Comparison of ENCODE assay signal across 28 mouse cellular contexts in the genomic region with DNA sequence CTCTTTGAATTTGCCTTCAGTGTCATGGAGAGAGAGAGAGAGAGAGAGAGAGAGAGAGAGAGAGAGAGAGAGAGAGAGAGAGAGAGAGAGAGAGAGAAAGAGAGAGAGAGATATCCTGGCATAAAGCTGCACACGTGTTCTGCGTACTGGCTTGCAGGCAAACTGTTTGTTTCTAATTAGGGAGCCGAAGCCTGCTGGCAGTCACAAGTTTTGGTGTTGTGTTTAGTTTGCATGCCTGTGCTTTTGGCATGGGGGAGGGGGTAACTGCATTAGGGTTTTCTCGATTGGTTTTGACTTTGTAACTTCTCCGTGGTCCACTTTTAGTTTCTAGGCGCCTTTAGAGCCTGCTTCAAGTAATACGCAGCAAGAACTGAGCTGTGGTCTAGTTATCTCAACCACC. TPM values are rescaled to one million over a fixed set of nuclear protein-coding genes. Genes with fewer than 3 reads are reported as not detected.
A peak's percentile ranks its signal among the peaks of the same experiment; 100 is the strongest.
DNase-seq lines count a peak whose midpoint lies in the region; TF ChIP-seq lines count a peak whose summit lies in the region.
"Had no signal": no experiment of that assay in that cellular context is flagged by ENCODE, and none has a peak within 500 bp of the region (broad histone marks: within the 10 kb centered on the region; RNA-seq: fewer than 3 reads in every experiment).

No protein-coding gene starts in this region.

- H3K27ac ChIP-seq in layer of hippocampus, adult 2 months: peak overlapping the region; percentile 91
- no peak overlapping the region for H3K27ac ChIP-seq in left cerebral cortex, adult 2 months
- H3K27ac ChIP-seq: embryonic facial prominence, embryonic 10.5 days; embryonic facial prominence, embryonic 13.5 days; forebrain, embryonic 12.5 days; gastrocnemius, adult 2 months; heart, adult 2 months; heart, embryonic 10.5 days; heart, embryonic 13.5 days; hindbrain, embryonic 12.5 days; intestine, embryonic 15.5 days had no signal

- H3K4me3 ChIP-seq in layer of hippocampus, adult 2 months: peak overlapping the region; percentile 46
- no peak overlapping the region for H3K4me3 ChIP-seq in left cerebral cortex, adult 2 months
- H3K4me3 ChIP-seq: embryonic facial prominence, embryonic 10.5 days; embryonic facial prominence, embryonic 13.5 days; erythroblast, embryonic 14.5 days; forebrain, embryonic 12.5 days; gastrocnemius, adult 2 months; heart, adult 2 months; heart, embryonic 10.5 days; heart, embryonic 13.5 days; hindbrain, embryonic 12.5 days; intestine, embryonic 15.5 days had no signal

- DNase-seq in heart, adult 18-20 months: peak; percentile 9 to 13
- no peak for DNase-seq in heart, postnatal 10 days
- DNase-seq in brain, adult 2 months (ENCODE audit: low read depth, low spot score): peak; percentile 51
- DNase-seq in layer of hippocampus, adult 2 months (ENCODE audit: low spot score in 2 of 2): peak; percentile 26 to 34
- DNase-seq in layer of hippocampus, postnatal 14 days (ENCODE audit: low spot score in 2 of 2): peak; percentile 22 to 56
- DNase-seq in left cerebral cortex, adult 2 months (ENCODE audit: extremely low spot score in 1 of 2, low spot score in 2 of 2): no peak
- DNase-seq in adrenal gland, postnatal 10 days: no peak
- no peak for DNase-seq in spleen, adult 18-20 months
- DNase-seq: adrenal gland, postnatal 14 days; B cell, adult 2 months; cerebellum, adult 11-12 months; cerebellum, adult 8-10 months; cerebellum, postnatal 36 days; embryo, embryonic 11 days; gastrocnemius, adult 2 months; gastrocnemius, postnatal 14 days; heart, adult 2 months had no signal

- TF ChIP-seq CTCF in layer of hippocampus, adult 2 months (conservative IDR thresholded peaks at IDR 0.05): no peak
- no peak for TF ChIP-seq CTCF in left cerebral cortex, adult 2 months (IDR thresholded peaks at IDR 0.05)

- intact Hi-C loops in heart, postnatal 10 days (cut with DNase I): no loop called here
- intact Hi-C loops in left cerebral cortex, adult 2 months (cut with DNase I): loop anchor here (2.0 to 5.0 kb wide), 2 partner anchors 110 to 810 kb away; no protein-coding TSS in a partner anchor

RNA-seq across cellular contexts. Expression of gene Cpne4, which starts 20.0 kb away (rescaled TPM):
- 1 to 10 TPM in 1 of 2 experiments, under 1 TPM in 1; 0.41 to 1.2 TPM for total RNA-seq in heart, adult 18-20 months (2021)
- not detected for total RNA-seq in heart, postnatal 10 days (2021)
- 100 to 1,000 TPM; 148 to 152 TPM for total RNA-seq in layer of hippocampus, adult 2 months (2021)
- 100 to 1,000 TPM; 115 to 142 TPM for total RNA-seq in layer of hippocampus, postnatal 14 days (2021)
- 10 to 100 TPM; 72.3 to 73.6 TPM for total RNA-seq in left cerebral cortex, adult 2 months (2021)
- total RNA-seq in adrenal gland, postnatal 10 days (2021): under 1 TPM; 0.15 to 0.36 TPM
- total RNA-seq: CH12.LX; G1E; gastrocnemius, adult 2 months; gastrocnemius, postnatal 14 days; hematopoietic stem cell, adult 5-6 weeks had no signal

Comparison
In these comparisons a context has a peak if more than half of its experiments do, and no peak if none do; other contexts are left out.
1. DNase-seq: peak in heart, adult 18-20 months (2 of 2), brain, adult 2 months (single experiment), layer of hippocampus, adult 2 months (2 of 2) and layer of hippocampus, postnatal 14 days (2 of 2); none in heart, postnatal 10 days (0 of 2), left cerebral cortex, adult 2 months (0 of 2), adrenal gland, postnatal 10 days (single experiment) and spleen, adult 18-20 months (0 of 2).
2. RNA of gene Cpne4, which starts 20.0 kb away (total RNA-seq): 148 to 152 TPM in layer of hippocampus, adult 2 months, 115 to 142 TPM in layer of hippocampus, postnatal 14 days and 72.3 to 73.6 TPM in left cerebral cortex, adult 2 months; 0.41 to 1.2 TPM in heart, adult 18-20 months, 0.15 to 0.36 TPM in adrenal gland, postnatal 10 days and not detected in heart, postnatal 10 days; every median in the first group is over 10 times any median in the second.